Mouse (Mus musculus) large intestine, adult 2 months (tissue): ENCODE data around the gene Ddx43. TPM values are rescaled to one million over a fixed set of nuclear protein-coding genes. Genes with fewer than 3 reads are reported as not detected.
"Not testable (repeated sequence)": the region's sequence is repeated elsewhere in the genome, so short reads cannot be mapped to it uniquely, and the experiment has no call there.

ENCODE experiments used
- DNase-seq: peaks from one replicate; pipeline ENCODE4 v3.0.0-alpha.2; 2012; ENCODE audit warnings: low read depth, low spot score
- WGBS: fragments of 180-500 bp; shearing (Covaris S2); methylation state at CpG from one replicate; pipeline ENCODE4 v1.1.7; 2018; 5-methylcytosine and 5-hydroxymethylcytosine counted together
- polyA plus RNA-seq: library from polyadenylated mRNA; depleted of rRNA; stranded (reverse); fragments of >200 nt; gene quantifications from 2 replicates; pipeline ENCODE4 v1.2.3, GENCODE M21; 2012; rRNA removed

The Ddx43 gene
- polyA plus RNA-seq, result 0.04 TPM in 1 of 2 replicates, not detected in the other

DNA sequence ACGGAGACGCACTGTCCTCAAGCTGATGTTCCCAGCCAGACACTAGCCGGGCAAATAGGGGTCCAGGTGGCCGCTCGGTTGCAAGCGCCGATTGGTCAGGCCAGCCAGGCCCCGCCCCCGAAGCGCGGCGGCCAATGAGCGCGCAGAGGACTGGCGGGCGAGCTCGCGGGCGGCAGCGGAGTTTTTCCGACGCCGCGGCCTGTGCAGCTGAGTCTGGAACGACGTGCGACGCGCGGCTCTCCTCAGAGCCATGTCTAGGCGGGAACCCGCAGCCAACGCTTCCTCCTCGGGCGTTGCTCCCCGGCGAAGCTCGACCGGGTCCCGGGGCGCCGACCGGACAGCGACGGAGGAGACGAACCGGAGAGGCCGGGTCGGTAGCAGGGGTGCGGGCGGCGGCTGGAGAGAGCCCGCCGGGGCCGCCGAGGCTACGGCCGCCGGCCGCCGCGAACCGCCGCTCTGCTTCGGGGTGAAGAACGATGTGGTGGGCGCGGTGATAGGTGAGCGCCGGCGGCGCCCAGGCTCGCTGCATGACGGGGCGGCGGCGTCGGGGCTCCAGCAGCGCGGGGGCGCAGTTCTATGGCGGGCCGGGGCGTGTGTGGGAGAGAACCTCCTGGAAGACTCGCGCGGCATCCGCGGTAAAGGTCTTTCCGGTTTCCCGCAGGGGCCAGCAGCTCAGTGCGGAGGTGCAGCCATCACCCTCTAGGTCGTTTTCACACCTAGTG lies at the start of gene Ddx43:
Ddx43 (plus strand) TSS at position 148 of the 722 bp plus-strand sequence.
- WGBS, result 2% methylated on average over 92 of the region's 93 CpGs
- DNase-seq, result no peak

DNA sequence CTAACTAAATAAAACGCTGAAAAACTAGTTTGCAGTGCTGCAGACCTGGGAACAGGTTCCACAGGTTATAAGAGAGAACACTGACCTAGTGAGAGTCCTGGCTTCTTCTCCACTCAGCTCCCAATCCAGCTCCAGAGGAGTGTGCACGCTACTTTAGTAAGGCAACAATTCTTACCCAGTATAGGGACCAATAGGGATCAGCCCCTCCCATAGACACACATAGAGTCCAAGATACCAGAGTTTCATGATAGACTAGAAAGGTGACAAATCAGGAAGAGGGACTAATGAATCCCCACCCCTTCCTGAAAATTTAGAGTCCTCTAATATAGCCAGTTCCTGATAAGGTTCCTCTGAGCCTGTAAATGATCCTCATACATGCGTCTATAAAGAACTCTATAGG lies 48.6 kb upstream of the Ddx43 start:
- 33% methylated on average over 3 of the region's 3 CpGs for WGBS
- DNase-seq, result no peak

DNA sequence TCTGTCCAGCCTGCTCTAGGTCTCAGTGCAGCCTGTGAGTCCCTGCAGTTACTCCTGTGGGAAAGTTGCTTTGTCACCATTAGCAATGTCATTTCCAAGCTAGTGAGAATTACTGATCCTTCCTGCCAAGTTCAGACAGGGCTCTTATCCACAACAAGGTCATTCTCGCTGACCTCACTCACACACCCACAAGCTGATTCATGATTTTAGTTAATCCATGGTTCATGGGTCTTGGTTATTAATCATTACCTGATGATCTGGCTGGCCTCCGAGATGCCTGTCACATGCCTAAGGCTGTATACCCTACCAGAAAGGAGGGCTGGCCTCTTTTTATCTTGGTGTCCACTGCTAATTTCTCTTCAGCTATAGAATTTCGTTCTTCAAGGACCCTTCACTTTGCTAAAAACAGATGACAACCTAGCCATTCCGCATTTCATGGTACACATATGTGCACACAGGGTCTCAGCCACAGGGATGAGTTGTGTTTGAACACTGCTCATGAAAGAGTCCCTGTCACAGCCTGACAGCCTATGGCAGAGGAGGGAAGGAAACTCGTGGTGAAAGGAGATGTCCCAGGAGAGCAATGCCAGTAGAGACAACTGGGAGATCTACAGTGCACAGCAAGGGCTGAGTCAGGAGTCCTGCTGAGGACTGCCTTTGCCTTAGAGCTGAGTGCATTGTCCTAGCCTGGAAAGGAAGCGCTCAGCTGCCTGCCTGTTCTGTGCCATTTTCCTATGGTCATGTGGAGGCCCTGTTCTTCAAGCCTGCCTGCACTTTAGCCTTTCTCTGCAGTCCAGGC lies 47.2 kb upstream of the Ddx43 start:
- 58% methylated on average over 6 of the region's 6 CpGs for WGBS
- not testable (repeated sequence) for DNase-seq

DNA sequence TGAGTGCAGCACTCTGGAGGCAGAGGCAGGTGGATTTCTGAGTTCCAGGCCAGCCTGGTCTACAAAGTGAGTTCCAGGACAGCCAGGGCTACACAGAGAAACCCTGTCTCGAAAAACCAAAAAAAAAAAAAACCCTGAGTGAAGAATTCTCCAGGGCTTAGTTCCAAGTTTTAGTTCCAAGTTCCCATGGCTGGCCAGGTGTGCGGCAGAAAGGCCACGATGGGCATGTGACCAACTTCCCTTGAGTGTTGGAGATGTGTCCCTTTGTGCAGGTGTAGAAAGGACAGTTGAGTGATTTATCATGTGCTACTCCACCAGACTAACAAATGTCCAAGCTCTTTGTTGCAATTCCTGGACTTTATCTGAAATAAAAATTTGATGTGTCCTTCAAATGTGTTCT lies 46.4 kb upstream of the Ddx43 start:
- DNase-seq, result not testable (repeated sequence)
- WGBS, result 57% methylated on average over 3 of the region's 3 CpGs

DNA sequence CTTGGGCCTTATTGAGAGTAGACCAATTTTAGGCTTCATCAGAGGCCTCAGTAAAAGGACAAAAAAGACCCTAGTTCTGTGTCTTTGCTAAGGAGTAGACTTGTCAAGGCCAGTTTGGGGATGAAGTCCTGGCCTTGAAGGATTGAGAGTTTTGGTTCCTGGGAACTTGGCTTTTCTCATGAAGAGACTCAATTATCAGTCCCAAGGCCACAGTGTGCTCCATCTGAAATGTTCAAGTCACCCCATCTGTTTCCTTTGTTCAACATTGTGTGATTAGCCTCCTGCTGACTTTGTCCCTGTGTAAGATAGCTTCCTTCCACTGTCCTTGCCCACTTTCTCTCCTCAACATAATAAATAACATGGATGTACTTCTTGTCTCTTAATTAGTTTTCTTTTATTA lies 45.6 kb upstream of the Ddx43 start:
- not testable (repeated sequence) for DNase-seq

DNA sequence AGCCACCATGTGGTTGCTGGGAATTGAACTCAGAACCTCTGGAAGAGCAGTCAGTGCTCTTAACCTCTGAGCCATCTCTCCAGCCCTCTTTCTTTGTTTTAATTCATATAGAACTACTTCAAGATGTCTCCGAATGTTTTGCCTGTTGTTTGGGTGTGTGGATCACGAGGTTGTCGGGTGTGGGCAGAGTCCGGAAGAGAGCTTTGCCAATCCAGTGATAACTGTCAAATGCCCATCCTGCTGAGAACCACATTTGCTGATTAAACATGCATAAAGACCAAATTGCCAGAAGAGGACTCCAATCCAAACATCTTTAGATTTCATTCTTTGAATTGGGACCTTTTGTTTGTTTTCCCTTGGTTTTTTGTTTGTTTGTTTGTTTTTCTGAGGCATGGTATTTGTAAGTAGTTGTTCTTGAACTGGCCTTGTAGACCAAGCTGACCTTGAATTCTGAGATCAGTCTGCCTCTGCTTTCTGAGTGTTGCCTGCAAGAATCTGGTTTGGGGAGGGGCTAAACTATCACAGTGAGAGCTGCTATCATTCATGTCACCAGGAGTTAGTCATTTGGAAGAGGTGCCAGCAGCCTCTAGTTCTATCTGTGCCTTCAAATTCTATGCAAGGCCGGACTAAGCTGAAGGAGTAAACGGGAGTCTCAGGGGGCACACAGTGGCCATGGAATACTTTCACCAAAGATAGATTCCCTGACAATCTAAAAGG lies 43.9 kb upstream of the Ddx43 start:
- WGBS, result 74% methylated on average over 6 of the region's 6 CpGs
- DNase-seq, result no peak

DNA sequence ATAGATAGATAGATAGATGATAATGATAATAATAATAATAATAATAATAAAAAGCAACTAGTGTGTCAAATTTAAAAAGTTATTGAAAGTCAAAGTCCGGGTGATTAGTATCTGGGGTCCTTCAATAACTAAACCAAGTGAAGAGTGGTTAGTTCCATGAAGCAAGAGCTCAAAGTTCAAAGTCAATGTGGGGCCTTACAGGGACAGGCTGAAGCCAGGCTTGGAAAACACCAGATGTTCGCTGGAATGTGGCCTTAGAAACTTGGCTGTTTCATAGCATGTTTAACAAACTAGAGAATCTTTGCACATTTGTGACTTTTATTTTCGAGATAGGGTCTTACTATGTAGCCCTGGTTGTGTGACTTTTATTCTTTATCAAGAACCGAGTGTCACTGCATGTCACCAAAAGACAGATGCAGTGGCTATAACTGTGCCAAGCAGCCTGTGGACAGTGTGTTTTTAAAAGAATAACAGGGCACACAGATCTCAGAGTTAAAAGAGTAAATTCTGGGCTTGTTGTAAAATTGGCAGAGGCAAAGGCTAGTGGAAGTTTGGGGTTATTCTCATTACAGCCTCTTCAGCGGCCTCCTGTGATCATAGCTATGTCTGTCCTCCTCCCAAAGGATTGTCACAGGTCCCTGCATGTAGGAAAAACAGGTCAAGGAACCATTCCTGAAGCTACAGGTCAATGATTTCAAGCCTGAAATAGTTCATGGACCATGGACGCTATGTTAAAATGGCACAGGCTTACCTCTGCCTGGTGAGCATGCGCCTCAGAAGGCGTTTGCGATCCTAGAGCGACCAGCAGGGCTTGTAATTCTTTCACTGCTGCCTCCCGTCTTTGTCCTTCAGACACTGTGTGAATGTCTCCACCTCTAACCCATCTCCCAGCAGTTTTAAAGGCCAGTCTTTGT lies 40.7 kb upstream of the Ddx43 start:
- no peak for DNase-seq
- 69% methylated on average over 11 of the region's 11 CpGs for WGBS

DNA sequence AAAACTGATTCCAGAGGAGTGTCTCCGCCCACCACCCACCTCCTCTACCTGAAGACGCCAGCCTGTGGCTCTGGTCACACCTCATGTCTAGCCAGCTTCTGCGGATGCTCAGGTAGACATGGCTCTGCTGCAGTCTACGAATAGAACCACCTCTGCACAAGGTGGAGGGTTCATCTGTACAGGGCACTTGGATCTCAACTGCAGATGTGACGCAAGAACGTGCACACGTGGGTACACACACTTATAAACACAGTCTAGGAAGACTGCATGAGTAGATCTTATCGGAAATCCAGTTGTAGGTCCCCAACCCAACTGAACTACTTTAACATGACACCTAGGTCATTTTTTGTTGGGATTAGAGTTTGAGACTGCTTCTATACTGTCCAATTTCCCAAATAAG lies 40.0 kb upstream of the Ddx43 start, which contains the start of gene Gsta2:
Gsta2 (minus strand) TSS at position 178 of the 400 bp plus-strand sequence.
- WGBS, result 86% methylated on average over 8 of the region's 8 CpGs
- DNase-seq, result no peak

DNA sequence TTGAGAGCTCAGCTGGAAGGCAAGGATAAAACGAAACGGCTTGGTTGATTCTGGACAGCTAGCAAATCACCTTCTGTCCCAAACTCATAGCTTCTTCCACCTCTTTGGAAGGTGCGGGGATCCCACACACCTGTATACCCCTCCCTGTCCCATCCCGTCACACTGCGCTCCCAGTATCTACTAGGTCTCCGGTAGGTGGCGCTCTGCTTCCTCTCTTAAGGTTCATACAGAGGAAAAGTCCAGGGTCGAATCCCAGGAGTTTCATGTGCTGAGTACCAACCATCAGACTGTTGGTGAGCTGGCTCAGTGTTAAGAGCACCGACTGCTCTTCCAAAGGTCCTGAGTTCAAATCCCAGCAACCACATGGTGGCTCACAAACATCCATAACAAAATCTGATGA lies 37.5 kb upstream of the Ddx43 start:
- WGBS, result 12% methylated on average over 9 of the region's 9 CpGs
- DNase-seq, result peak; percentile 42

DNA sequence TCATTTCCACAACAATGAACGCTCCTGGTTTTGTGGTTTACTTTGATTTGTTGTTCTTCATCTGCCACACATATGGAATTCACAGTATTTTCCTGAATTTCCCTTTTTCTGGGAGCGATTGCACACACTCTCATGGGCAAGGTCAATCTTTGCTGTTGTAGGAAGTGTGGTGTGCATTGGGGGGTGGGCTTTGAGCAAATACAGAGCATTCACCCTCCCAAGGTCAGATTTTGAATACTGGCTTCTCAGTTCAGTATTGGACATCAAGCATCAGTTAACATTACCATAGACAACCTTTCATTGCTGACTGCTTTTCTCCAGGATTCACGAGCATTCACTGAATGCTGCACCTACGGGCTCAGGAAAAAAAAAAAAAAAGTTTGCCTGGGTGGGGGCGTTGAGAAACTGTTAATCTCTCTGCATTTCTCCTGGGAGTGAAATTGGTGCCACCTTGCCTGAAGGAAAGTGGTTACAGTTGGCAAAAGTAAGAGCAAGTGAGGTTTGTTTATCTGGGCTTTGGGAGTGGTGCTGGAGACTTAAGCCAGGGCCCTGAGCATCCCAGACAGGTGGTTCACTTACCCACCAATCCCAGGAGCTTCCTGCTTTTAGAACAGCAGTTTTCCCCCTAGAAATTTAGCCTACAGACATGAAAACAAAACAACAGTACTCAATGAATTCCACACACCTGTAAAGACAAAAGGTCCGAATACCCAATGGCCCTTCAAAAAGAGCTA lies 35.7 kb upstream of the Ddx43 start:
- no peak for DNase-seq
- WGBS, result 84% methylated on average over 6 of the region's 6 CpGs

DNA sequence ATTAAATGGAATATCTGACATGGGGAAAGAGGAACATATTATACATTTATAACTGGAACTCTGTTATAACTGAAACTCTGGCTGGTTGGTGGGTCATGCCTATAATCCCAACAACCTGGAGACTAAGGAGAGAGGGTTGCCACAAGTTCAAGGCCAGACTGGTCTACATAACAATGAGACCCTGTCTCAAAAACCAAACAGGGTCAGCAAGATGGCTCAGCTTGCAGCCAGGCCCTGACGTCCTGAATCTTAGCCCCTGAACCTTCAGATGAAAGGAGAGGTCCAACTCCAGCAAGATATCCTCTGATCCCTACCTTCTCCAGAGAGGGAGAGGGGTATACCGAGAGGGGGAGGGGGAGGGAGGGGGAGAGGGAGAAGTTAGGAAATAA lies 35.1 kb upstream of the Ddx43 start:
- 47% methylated on average over 2 of the region's 2 CpGs for WGBS
- no peak for DNase-seq

DNA sequence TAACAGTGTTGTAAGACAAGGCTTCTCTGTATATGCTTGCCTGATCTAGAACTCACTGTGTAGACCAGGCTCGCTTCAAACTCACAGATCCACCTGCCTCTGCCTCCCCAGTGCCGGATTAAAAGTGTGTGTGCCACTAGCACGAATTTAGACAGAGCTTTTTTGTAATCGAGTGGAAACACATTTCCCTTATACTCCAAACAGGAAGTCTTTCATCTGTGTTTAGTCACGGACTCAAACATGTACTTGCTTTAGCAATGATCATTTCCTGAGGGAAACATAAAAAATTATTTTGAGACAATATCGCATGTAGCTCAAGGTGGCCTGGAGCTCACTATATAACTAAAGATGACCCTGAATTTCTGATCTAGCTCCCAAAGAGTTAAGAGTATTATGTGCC lies 32.2 kb upstream of the Ddx43 start:
- 60% methylated on average over 6 of the region's 6 CpGs for WGBS
- no peak for DNase-seq

DNA sequence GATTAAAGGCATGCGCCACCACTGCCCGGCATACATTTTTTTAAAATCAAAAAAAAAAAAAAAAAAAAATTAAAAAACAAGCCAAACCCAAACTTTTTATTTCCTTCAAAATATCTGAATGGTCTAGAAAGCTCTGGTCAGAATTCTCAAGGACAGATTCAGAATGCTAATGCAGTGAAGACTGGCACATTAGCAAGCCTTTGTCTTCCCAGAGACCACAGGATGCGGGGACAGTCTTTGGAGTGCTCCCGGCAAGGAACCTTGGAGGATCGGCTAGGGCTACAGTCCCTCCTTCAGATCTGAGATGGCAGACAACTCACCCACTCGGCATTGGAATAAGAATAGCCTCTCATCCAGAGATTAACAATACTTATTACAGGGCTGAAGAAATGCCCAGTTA lies 30.9 kb upstream of the Ddx43 start:
- DNase-seq, result no peak
- 97% methylated on average over 6 of the region's 6 CpGs for WGBS

DNA sequence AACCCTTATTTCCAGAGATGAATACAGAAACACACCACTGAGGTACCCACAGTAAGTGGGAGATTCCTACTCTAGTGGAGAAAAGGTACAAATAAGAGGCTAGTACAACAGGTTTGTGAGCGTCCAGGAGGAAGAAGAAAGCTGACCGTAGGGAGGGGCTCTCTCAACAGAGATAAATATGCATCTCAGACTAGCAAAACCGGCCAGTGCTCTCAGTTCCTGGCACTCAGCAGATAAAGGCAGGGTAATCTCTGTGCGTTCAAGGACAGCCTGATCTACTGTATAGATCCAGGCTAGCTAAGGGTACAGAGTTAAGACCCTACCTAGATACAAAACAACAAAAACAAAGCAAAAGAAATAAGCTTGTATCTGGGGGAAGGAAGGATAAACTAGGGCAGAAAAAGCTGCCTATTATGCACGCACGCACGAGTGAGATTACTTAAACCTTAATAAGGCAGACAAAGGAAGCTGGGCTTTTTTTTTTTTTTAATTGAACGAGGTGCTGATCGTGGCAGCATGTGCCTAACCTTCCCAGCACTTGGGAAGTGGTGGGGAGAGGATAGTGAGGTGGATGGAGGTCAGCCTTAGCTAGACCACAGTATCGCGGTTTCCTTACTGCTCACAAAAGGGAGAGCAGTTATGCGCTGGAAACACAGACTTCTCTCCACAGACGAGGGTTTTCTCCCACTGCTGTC lies 29.6 kb upstream of the Ddx43 start:
- DNase-seq, result no peak
- 53% methylated on average over 13 of the region's 13 CpGs for WGBS

DNA sequence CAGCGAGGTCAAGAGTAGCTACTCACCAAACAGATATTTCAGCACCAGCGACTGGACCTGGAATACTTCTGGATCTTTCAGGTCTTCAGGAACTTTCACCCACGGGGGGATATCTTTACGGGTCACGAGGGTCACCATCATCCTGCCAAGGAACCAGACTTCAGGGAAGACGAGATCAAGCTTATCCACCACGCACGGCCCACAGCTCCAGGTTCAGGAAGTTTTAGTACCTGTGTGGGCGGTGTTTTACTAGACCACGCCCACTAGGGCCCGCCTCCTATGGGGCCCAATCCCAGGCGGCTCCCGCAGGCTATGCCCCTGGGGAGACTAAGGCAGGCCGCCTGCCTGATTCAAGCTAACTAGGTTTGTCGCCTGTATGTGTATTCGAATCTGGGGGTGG lies 27.6 kb upstream of the Ddx43 start, which contains the start of gene Dppa5a:
Dppa5a (minus strand) TSS at position 219 of the 400 bp plus-strand sequence.
- 90% methylated on average over 16 of the region's 16 CpGs for WGBS
- DNase-seq, result not testable (repeated sequence)

DNA sequence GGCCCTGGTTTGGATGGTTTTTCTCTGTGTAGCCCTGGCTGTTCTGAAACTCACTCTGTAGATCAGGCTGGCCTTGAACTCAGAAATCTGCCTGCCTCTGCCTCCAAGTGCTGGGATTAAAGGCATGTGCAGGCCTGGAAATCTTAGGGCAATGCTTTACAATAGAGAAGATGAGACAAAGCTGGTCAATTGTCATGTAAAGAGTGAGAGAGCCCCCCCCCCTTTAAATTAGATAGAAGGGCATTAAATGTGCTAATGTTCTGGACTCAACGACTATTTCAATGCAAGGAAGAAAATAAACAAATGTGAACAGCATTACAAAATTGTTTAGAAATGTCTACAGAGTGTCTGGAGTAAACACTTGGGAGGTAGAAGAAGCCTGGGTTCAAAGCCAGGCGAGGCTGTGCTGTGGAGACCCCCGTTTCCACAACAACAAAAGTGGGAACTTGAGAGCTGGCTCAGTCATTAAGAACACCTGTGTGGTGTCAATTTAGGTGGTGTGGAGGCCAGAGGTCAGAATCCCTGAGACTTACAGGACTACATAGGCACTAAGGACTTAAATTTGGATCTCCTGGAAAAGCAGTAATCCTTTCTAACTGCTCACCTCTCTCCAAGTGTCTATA lies 26.8 kb upstream of the Ddx43 start:
- no peak for DNase-seq
- 75% methylated on average over 3 of the region's 3 CpGs for WGBS

DNA sequence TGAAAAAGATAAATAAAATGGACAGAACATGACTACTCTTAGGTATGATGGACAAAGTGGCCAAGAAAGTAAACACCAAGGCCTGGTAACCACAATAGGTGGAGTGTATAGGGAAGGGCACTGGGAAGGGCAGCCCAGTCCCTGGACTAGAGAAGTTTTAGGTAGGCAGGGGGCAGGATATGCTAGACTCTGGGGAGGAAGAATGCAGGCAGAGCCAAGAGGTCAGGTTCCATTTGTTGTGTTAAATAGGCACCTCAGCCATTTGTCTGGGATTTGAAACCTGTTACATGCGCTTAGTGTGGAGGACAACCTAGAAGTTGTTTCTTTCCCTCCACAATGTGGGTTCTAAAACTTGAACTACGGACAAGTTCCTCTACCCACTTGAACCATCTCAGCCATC lies 26.2 kb upstream of the Ddx43 start:
- 99% methylated on average over 2 of the region's 2 CpGs for WGBS
- no peak for DNase-seq

DNA sequence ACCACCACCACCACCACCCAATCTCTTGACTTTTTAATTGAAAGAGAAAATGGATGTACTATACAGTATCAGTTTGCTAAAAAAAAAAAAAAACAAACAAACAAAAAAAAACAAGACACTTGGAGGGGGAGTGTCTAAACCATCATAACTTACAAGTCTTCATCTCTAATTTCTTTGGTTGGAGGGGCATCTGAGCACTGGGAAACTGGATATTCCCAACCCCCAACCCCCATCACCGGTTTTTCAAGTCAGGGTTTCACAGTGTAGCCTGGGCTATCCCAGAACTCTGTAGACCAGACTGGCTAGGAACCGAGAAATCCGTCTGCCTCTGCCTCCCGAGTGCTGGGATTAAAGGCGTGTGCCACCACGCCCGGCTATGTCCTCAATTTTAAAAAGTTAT lies 25.8 kb upstream of the Ddx43 start:
- no peak for DNase-seq
- 82% methylated on average over 7 of the region's 7 CpGs for WGBS
